Mouse (Mus musculus): Measurements from ENCODE around the gene Kif5a.
A peak's percentile ranks its signal among the peaks of the same experiment; 100 is the strongest.

GRCm38 (mm10) chr10:127196392-127196791 is 66.8 kb downstream of the Kif5a start:
- TF ChIP-seq CTCF (IDR thresholded peaks at IDR 0.05; ENCODE audit: borderline replicate concordance, insufficient read depth, low read length) (no peak), POLR2A (IDR thresholded peaks at IDR 0.05; ENCODE audit: low read depth, low read length) (peak; percentile 54; the same call in 1 of the 2 replicates)
